Mouse (Mus musculus) right cerebral cortex, postnatal 25 days (tissue): ENCODE data around the gene Nfic.

Experiments used
- DNase-seq: peaks from one replicate; pipeline ENCODE4 v3.0.0; 2022

Gene Nfic

GRCm38 (mm10) chr10:81354738-81355477, 100.5 kb downstream of the Nfic start:
- no peak for DNase-seq

DNA sequence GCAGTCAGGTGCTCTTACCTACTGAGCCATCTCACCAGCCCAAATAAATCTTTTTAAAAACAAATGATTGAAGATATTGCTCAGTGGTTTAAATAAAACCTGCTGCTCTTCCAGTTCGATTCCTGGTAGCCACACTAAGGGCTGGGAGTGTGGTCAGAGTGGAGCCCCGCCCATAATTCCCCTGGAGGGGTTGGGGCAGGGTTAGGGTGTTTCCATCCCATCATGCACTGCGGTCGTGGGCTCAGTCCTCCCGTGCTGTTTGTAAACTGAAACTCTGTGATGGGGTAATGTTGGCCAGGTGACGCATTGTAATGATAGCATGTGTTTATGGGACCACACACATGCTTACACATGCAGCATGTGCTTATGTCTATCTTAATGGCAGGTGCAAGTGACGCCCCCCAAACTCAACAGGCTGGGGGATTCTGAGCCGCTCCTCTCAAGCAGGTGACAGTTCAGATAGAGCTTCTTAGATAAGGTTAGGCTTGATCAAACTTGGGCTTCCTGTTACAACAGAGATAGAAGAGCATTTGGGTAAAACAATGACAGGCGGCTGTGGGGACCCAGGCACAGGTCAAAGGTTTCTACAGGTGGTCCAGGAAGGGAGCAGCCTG, 103.7 kb downstream of the Nfic start:
- DNase-seq = no peak

DNA sequence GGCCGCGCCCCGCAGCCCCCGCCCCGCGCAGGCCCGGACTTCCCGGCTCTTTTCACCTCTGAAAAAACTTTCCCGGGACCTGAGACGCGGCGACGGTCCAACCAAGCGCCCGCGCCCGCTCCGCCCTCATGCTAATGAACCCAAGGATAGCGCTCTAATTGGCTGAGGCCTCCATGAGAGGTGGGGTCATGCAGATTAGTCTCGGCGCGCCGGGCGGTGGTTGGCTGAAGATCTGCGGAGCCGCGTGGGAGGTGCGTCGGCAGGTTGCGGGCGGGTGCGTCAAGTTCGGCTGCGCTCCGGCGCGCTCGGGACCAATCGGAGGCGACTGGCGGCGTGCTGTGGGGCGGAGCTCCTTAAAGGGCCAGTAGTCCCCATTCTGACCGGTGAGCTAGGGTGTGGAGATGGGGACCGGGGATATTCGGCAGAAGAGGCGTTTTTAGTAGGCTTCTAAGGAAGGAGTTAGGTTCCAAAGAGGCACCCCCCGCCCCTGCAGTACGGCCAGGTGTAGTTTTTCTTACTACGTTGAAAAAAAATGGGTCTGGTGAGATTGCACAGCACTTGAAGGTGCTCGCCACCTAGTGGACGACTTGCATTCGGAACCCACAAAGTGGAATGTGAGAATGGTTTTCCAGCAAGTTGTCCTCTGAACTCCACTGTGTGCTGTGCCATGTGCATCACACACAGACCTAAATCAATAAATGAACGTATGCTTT, 104.9 kb downstream of the Nfic start, which contains the start of gene Hmg20b:
Gene Hmg20b, minus strand, starts transcription at position 130 of the 713 bp plus-strand sequence.
- peak; percentile 100 for DNase-seq

GRCm38 (mm10) chr10:81349961-81350350, 105.5 kb downstream of the Nfic start:
- DNase-seq = no peak

DNA sequence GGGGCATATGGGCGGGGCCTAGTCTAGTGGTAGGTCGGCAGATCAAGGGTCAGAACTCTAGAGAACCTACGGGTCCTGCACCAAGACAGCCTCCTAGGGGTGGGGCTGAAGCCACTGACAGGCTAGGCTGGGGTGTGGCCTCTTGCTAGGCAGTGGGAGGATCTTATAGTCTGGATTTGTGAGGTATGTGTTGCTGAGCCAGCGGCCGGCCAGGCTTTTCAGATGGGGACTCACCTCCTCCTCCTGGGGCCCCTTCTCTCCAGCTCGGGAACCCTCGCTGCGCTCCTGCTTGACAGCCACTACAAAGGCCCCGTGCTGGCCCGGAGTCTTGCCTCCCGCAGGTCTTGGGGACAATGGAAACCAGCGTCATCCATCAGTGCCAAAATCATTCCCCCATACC, 106.3 kb downstream of the Nfic start:
- no peak for DNase-seq

GRCm38 (mm10) chr10:81346453-81347067, 108.9 kb downstream of the Nfic start:
- peak; percentile 59 for DNase-seq
